Mouse (Mus musculus) bone marrow macrophage, adult 2 months (primary cell): Measurements from ENCODE around the gene Sytl2. TPM values are rescaled to one million over a fixed set of nuclear protein-coding genes. Genes with fewer than 3 reads are reported as not detected.

ENCODE experiments used
- H3K27ac ChIP-seq: 2 replicates; pipeline ENCODE4 v1.5.1; 2012; ENCODE audit warnings: low read depth, low read length; ENCODE audit not compliant: insufficient read depth
- H3K4me1 ChIP-seq: 2 replicates; pipeline ENCODE4 v1.6.1; 2012; ENCODE audit warnings: low read length; ENCODE audit not compliant: control insufficient read depth, insufficient read depth
- H3K4me3 ChIP-seq: 2 replicates; pipeline ENCODE4 v1.5.1; 2012; ENCODE audit warnings: mild to moderate bottlenecking, low read length, moderate library complexity; ENCODE audit not compliant: insufficient read depth
- CTCF ChIP-seq: IDR thresholded peaks from 2 replicates; pipeline ENCODE4 v1.5.1; 2012; ENCODE audit warnings: low read depth, mild to moderate bottlenecking, low read length, moderate library complexity
- POLR2A ChIP-seq: IDR thresholded peaks from 2 replicates; pipeline ENCODE4 v1.6.1; 2012; ENCODE audit warnings: mild to moderate bottlenecking, low read depth, low read length, borderline replicate concordance
- polyA plus RNA-seq: library from polyadenylated mRNA; stranded (reverse); fragments of >200 nt; gene quantifications from 2 replicates; pipeline ENCODE4 v1.2.4, GENCODE M21; 2012; ENCODE audit not compliant: missing spikeins, insufficient read depth, insufficient read length

Gene Sytl2
- polyA plus RNA-seq: 0.47 and 0.75 TPM in 2 replicates

GRCm38 (mm10) chr7:90301942-90302646, at the start of gene Sytl2:
TSS of gene Sytl2 (plus strand) at chr7:90302252.
- Histone ChIP-seq H3K4me1 (no peaks in the 10 kb centered on the region), H3K4me3 (peak within 1 kb of the TSS; percentile 35), H3K27ac (no peak within 1 kb of the TSS)
- TF ChIP-seq POLR2A: no peak
- no peak for TF ChIP-seq CTCF

GRCm38 (mm10) chr7:90252946-90253345, 49.1 kb upstream of the Sytl2 start:
- Histone ChIP-seq H3K4me1 (peaks cover 3% of the 10 kb centered on the region; the same call in 1 of the 2 replicates), H3K27ac (no peak overlapping the region), H3K4me3 (no peak overlapping the region)
- TF ChIP-seq CTCF: no peak
- no peak for TF ChIP-seq POLR2A

- Histone ChIP-seq H3K27ac (no peak overlapping the region), H3K4me3 (no peak overlapping the region), H3K4me1 (peaks cover 3% of the 10 kb centered on the region; the same call in 1 of the 2 replicates)
- no peak for TF ChIP-seq POLR2A
- TF ChIP-seq CTCF: no peak
Measured at GRCm38 (mm10) chr7:90258701-90259100, 43.4 kb upstream of the Sytl2 start.

GRCm38 (mm10) chr7:90259899-90260298, 42.2 kb upstream of the Sytl2 start:
- Histone ChIP-seq H3K27ac (no peak overlapping the region), H3K4me1 (peaks cover 3% of the 10 kb centered on the region; the same call in 1 of the 2 replicates), H3K4me3 (no peak overlapping the region)
- no peak for TF ChIP-seq POLR2A
- TF ChIP-seq CTCF: no peak

GRCm38 (mm10) chr7:90261902-90262599, 40.0 kb upstream of the Sytl2 start:
- Histone ChIP-seq H3K4me1 (peaks cover 3% of the 10 kb centered on the region; the same call in 1 of the 2 replicates), H3K27ac (no peak overlapping the region), H3K4me3 (no peak overlapping the region)
- TF ChIP-seq CTCF (no peak), POLR2A (no peak)

GRCm38 (mm10) chr7:90265289-90265970, 36.6 kb upstream of the Sytl2 start, which contains the start of gene Ccdc83:
TSS of gene Ccdc83 (minus strand) at chr7:90265777.
- no peak within 1 kb of the TSS for H3K27ac ChIP-seq
- TF ChIP-seq CTCF: peak; percentile 91
- no peak for TF ChIP-seq POLR2A
- H3K4me1 ChIP-seq: no peaks in the 10 kb centered on the region
- no peak within 1 kb of the TSS for H3K4me3 ChIP-seq

- no peak overlapping the region for H3K4me3 ChIP-seq
- TF ChIP-seq CTCF (no peak), POLR2A (no peak)
- no peak overlapping the region for H3K27ac ChIP-seq
- no peaks in the 10 kb centered on the region for H3K4me1 ChIP-seq
Measured at GRCm38 (mm10) chr7:90270141-90270540, 31.9 kb upstream of the Sytl2 start.

GRCm38 (mm10) chr7:90274561-90275100, 27.4 kb upstream of the Sytl2 start:
- Histone ChIP-seq H3K4me3 (no peak overlapping the region), H3K27ac (no peak overlapping the region), H3K4me1 (no peaks in the 10 kb centered on the region)
- no peak for TF ChIP-seq POLR2A
- no peak for TF ChIP-seq CTCF

GRCm38 (mm10) chr7:90277246-90277645, 24.8 kb upstream of the Sytl2 start:
- no peak overlapping the region for H3K4me3 ChIP-seq
- no peaks in the 10 kb centered on the region for H3K4me1 ChIP-seq
- H3K27ac ChIP-seq: no peak overlapping the region
- no peak for TF ChIP-seq POLR2A
- no peak for TF ChIP-seq CTCF
